Mouse (Mus musculus) right cerebral cortex, adult 2 months (tissue): ENCODE data around the gene Prom1.

ENCODE experiments used
- DNase-seq, 2 experiments: peaks; one replicate each; pipeline ENCODE4 v3.0.0; 2021 to 2022; ENCODE audit warnings: low spot score in 2 of 2

Prom1 gene

GRCm38 (mm10) chr5:43974166-43974565 is 127.7 kb downstream of the Prom1 start:
- no peak for DNase-seq

GRCm38 (mm10) chr5:43971156-43971555 is 130.7 kb downstream of the Prom1 start:
- DNase-seq = no peak

- DNase-seq = no peak
Observed at GRCm38 (mm10) chr5:43970532-43970931, 131.3 kb downstream of the Prom1 start.

- DNase-seq = no peak
Observed at GRCm38 (mm10) chr5:43968634-43969033, 133.2 kb downstream of the Prom1 start.

GRCm38 (mm10) chr5:43961056-43961455 is 140.8 kb downstream of the Prom1 start:
- DNase-seq = no peak

GRCm38 (mm10) chr5:43959884-43960440 is 141.9 kb downstream of the Prom1 start:
- DNase-seq = no peak

GRCm38 (mm10) chr5:43953241-43953640 is 148.6 kb downstream of the Prom1 start:
- no peak for DNase-seq

GRCm38 (mm10) chr5:43948748-43949275 is 153.0 kb downstream of the Prom1 start:
- peak; percentile 4 for DNase-seq

- DNase-seq = peak; percentile 17 to 46
Observed at GRCm38 (mm10) chr5:43948111-43948743, 153.6 kb downstream of the Prom1 start.

- DNase-seq = peak; percentile 2 to 5
Observed at GRCm38 (mm10) chr5:43947330-43947977, 154.4 kb downstream of the Prom1 start.
